Mouse (Mus musculus): ENCODE results near the gene Ptgfrn. TPM values are rescaled to one million over a fixed set of nuclear protein-coding genes. Genes with fewer than 3 reads are reported as not detected.

The Ptgfrn gene
- total RNA-seq (2014; rRNA removed; ENCODE audit: low replicate concordance): 61.5 and 74.4 TPM in 2 replicates
- polyA plus RNA-seq (2015; fragmentation: Nextera tagmentation; extraction: Ambion mirVana): 4.6 and 5.2 TPM in 2 replicates

GRCm38 (mm10) chr3:101110043-101110837, at the start of gene Ptgfrn:
Ptgfrn (minus strand) TSS chr3:101110278.
- peak within 1 kb of the TSS; percentile 94 for H3K27ac ChIP-seq (ENCODE audit: low read depth)
- H3K9me3 ChIP-seq (replicated peaks; ENCODE audit: control insufficient read depth, low read length): no peaks in the 10 kb centered on the region
- peak; percentile 65 for DNase-seq (ENCODE audit: low spot score)
- H3K4me1 ChIP-seq (ENCODE audit: control insufficient read depth, insufficient read depth): peaks cover 25% of the 10 kb centered on the region
- H3K36me3 ChIP-seq (replicated peaks; ENCODE audit: control insufficient read depth, insufficient read depth, low read length): no peaks in the 10 kb centered on the region
- H3K9ac ChIP-seq (replicated peaks; ENCODE audit: low read depth, low read length): peak within 1 kb of the TSS; percentile 91
- no peaks in the 10 kb centered on the region for H3K27me3 ChIP-seq (ENCODE audit: control insufficient read depth, insufficient read depth, low read length)
- peak within 1 kb of the TSS; percentile 99 for H3K4me2 ChIP-seq (ENCODE audit: low read depth, low read length)
- 1% methylated on average over 57 of the region's 81 CpGs for WGBS
- TF ChIP-seq CTCF (IDR thresholded peaks at IDR 0.05; ENCODE audit: low read depth) (no peak), EP300 (IDR thresholded peaks at IDR 0.05; ENCODE audit: low read depth) (no peak)
- ATAC-seq (ENCODE audit: insufficient read depth, low read depth): peak; percentile 73
- H3K4me3 ChIP-seq (ENCODE audit: low read depth, low read length): peak within 1 kb of the TSS; percentile 95

- Histone ChIP-seq H3K9ac (replicated peaks; ENCODE audit: low read depth, low read length) (no peak overlapping the region), H3K27me3 (ENCODE audit: control insufficient read depth, insufficient read depth, low read length) (no peaks in the 10 kb centered on the region), H3K27ac (ENCODE audit: low read depth) (no peak overlapping the region), H3K4me3 (ENCODE audit: low read depth, low read length) (no peak overlapping the region), H3K4me2 (ENCODE audit: low read depth, low read length) (no peak overlapping the region), H3K9me3 (replicated peaks; ENCODE audit: control insufficient read depth, low read length) (no peaks in the 10 kb centered on the region), H3K4me1 (ENCODE audit: control insufficient read depth, insufficient read depth) (peaks cover 25% of the 10 kb centered on the region), H3K36me3 (replicated peaks; ENCODE audit: control insufficient read depth, insufficient read depth, low read length) (no peaks in the 10 kb centered on the region)
- DNase-seq (ENCODE audit: low spot score) (no peak), ATAC-seq (ENCODE audit: insufficient read depth, low read depth) (no peak)
- 81% methylated on average over 4 of the region's 4 CpGs for WGBS
- TF ChIP-seq EP300 (IDR thresholded peaks at IDR 0.05; ENCODE audit: low read depth) (no peak), CTCF (IDR thresholded peaks at IDR 0.05; ENCODE audit: low read depth) (no peak)
Observed at GRCm38 (mm10) chr3:101159701-101160100, 49.6 kb upstream of the Ptgfrn start.

- Histone ChIP-seq H3K36me3 (replicated peaks; ENCODE audit: control insufficient read depth, insufficient read depth, low read length) (no peaks in the 10 kb centered on the region), H3K4me3 (ENCODE audit: low read depth, low read length) (no peak overlapping the region), H3K27ac (ENCODE audit: low read depth) (no peak overlapping the region), H3K27me3 (ENCODE audit: control insufficient read depth, insufficient read depth, low read length) (no peaks in the 10 kb centered on the region), H3K9me3 (replicated peaks; ENCODE audit: control insufficient read depth, low read length) (0 out of 2 replicates have a peak, but pooled peaks cover 3% of the 10 kb centered on the region), H3K9ac (replicated peaks; ENCODE audit: low read depth, low read length) (no peak overlapping the region), H3K4me1 (ENCODE audit: control insufficient read depth, insufficient read depth) (peaks cover 7% of the 10 kb centered on the region; the same call in 1 of the 2 replicates), H3K4me2 (ENCODE audit: low read depth, low read length) (no peak overlapping the region)
- peak; percentile 43 for DNase-seq (ENCODE audit: low spot score)
- no peak for TF ChIP-seq CTCF (IDR thresholded peaks at IDR 0.05; ENCODE audit: low read depth)
- TF ChIP-seq EP300 (IDR thresholded peaks at IDR 0.05; ENCODE audit: low read depth): no peak
- WGBS: 89% methylated on average over 1 of the region's 1 CpGs
- ATAC-seq (ENCODE audit: insufficient read depth, low read depth): 0 out of 2 replicates have a peak, but pooled peaks have one; percentile 55
Observed at GRCm38 (mm10) chr3:101154067-101154466, 44.0 kb upstream of the Ptgfrn start.

GRCm38 (mm10) chr3:101153341-101153740, 43.3 kb upstream of the Ptgfrn start:
- H3K4me3 ChIP-seq (ENCODE audit: low read depth, low read length): no peak overlapping the region
- no peak overlapping the region for H3K9ac ChIP-seq (replicated peaks; ENCODE audit: low read depth, low read length)
- H3K27me3 ChIP-seq (ENCODE audit: control insufficient read depth, insufficient read depth, low read length): no peaks in the 10 kb centered on the region
- H3K9me3 ChIP-seq (replicated peaks; ENCODE audit: control insufficient read depth, low read length): 0 out of 2 replicates have a peak, but pooled peaks cover 3% of the 10 kb centered on the region
- ATAC-seq (ENCODE audit: insufficient read depth, low read depth): no peak
- peaks cover 7% of the 10 kb centered on the region; the same call in 1 of the 2 replicates for H3K4me1 ChIP-seq (ENCODE audit: control insufficient read depth, insufficient read depth)
- H3K4me2 ChIP-seq (ENCODE audit: low read depth, low read length): no peak overlapping the region
- DNase-seq (ENCODE audit: low spot score): no peak
- no peak overlapping the region for H3K27ac ChIP-seq (ENCODE audit: low read depth)
- 83% methylated on average over 3 of the region's 3 CpGs for WGBS
- no peaks in the 10 kb centered on the region for H3K36me3 ChIP-seq (replicated peaks; ENCODE audit: control insufficient read depth, insufficient read depth, low read length)
- no peak for TF ChIP-seq CTCF (IDR thresholded peaks at IDR 0.05; ENCODE audit: low read depth)
- no peak for TF ChIP-seq EP300 (IDR thresholded peaks at IDR 0.05; ENCODE audit: low read depth)

GRCm38 (mm10) chr3:101146126-101146772, 36.2 kb upstream of the Ptgfrn start:
- no peak for ATAC-seq (ENCODE audit: insufficient read depth, low read depth)

More at GRCm38 (mm10) chr3:101146126-101146772, 36.2 kb upstream of the Ptgfrn start:
- Histone ChIP-seq H3K4me3 (ENCODE audit: low read depth, low read length) (no peak overlapping the region), H3K27me3 (ENCODE audit: control insufficient read depth, insufficient read depth, low read length) (no peaks in the 10 kb centered on the region), H3K4me2 (ENCODE audit: low read depth, low read length) (no peak overlapping the region), H3K36me3 (replicated peaks; ENCODE audit: control insufficient read depth, insufficient read depth, low read length) (no peaks in the 10 kb centered on the region), H3K4me1 (ENCODE audit: control insufficient read depth, insufficient read depth) (peaks cover 3% of the 10 kb centered on the region; the same call in 1 of the 2 replicates), H3K27ac (ENCODE audit: low read depth) (no peak overlapping the region), H3K9me3 (replicated peaks; ENCODE audit: control insufficient read depth, low read length) (peaks cover 6% of the 10 kb centered on the region; the same call in 1 of the 2 replicates), H3K9ac (replicated peaks; ENCODE audit: low read depth, low read length) (no peak overlapping the region)
- no peak for TF ChIP-seq EP300 (IDR thresholded peaks at IDR 0.05; ENCODE audit: low read depth)
- TF ChIP-seq CTCF (IDR thresholded peaks at IDR 0.05; ENCODE audit: low read depth): no peak
- WGBS: 77% methylated on average over 7 of the region's 7 CpGs
- no peak for DNase-seq (ENCODE audit: low spot score)

All from heart, postnatal 0 days (tissue).